Mouse (Mus musculus) embryonic facial prominence, embryonic 12.5 days (tissue): ENCODE measurements around the gene Polr3h. TPM values are rescaled to one million over a fixed set of nuclear protein-coding genes. Genes with fewer than 3 reads are reported as not detected.
A peak's percentile ranks its signal among the peaks of the same experiment; 100 is the strongest.

Experiments used
- ATAC-seq: fragments of 200-750 bp; cut with Nextera tagmentation; 2 replicates; pipeline ENCODE4 v1.8.0; 2017; ENCODE audit not compliant: insufficient number of reproducible peaks, insufficient read depth, low FRiP score, low TSS enrichment
- H3K27ac ChIP-seq: fragments of 300-500 bp; sonication (generic); 2 replicates; pipeline ENCODE4 v1.5.1; 2016; ENCODE audit warnings: mild to moderate bottlenecking
- H3K27me3 ChIP-seq: fragments of 300-500 bp; sonication (generic); 2 replicates; pipeline ENCODE4 v1.6.1; 2016; ENCODE audit warnings: mild to moderate bottlenecking, moderate library complexity
- H3K36me3 ChIP-seq: fragments of 300-500 bp; sonication (generic); 2 replicates; pipeline ENCODE4 v1.6.1; 2016; ENCODE audit warnings: mild to moderate bottlenecking
- H3K4me1 ChIP-seq: fragments of 300-500 bp; sonication (generic); 2 replicates; pipeline ENCODE4 v1.6.1; 2016
- H3K4me2 ChIP-seq: fragments of 300-500 bp; sonication (generic); replicated peaks from 2 replicates; pipeline ENCODE4 v1.6.1; 2016; ENCODE audit warnings: mild to moderate bottlenecking, moderate library complexity
- H3K4me3 ChIP-seq: fragments of 300-500 bp; sonication (generic); 2 replicates; pipeline ENCODE4 v1.5.1; 2016; ENCODE audit warnings: mild to moderate bottlenecking
- H3K9ac ChIP-seq: fragments of 300-500 bp; sonication (generic); 2 replicates; pipeline ENCODE4 v1.6.1; 2016; ENCODE audit warnings: mild to moderate bottlenecking, moderate library complexity
- H3K9me3 ChIP-seq: fragments of 300-500 bp; sonication (generic); 2 replicates; pipeline ENCODE4 v1.6.1; 2016; ENCODE audit warnings: mild to moderate bottlenecking, moderate library complexity
- WGBS: fragments of 180-500 bp; shearing (Covaris S2); methylation state at CpG from one replicate; pipeline ENCODE4 v1.1.7; 2016; 5-methylcytosine and 5-hydroxymethylcytosine counted together
- polyA plus RNA-seq: library from polyadenylated mRNA; unstranded; fragments of >200 nt; fragmentation: Nextera tagmentation; extraction: Ambion mirVana; gene quantifications from 2 replicates; pipeline ENCODE4 v1.2.1, GENCODE M21; 2016

Gene Polr3h
- polyA plus RNA-seq, 1 experiment from 2014 or later, result 59.3 TPM

GRCm38 (mm10) chr15:81949076-81949475 lies 23.0 kb upstream of the Polr3h start:
- Histone ChIP-seq H3K4me2 (no peak overlapping the region), H3K4me1 (no peaks in the 10 kb centered on the region), H3K4me3 (no peak overlapping the region), H3K9me3 (no peaks in the 10 kb centered on the region), H3K9ac (no peak overlapping the region), H3K36me3 (0 out of 2 replicates have a peak, but pooled peaks cover 4% of the 10 kb centered on the region), H3K27me3 (no peaks in the 10 kb centered on the region), H3K27ac (no peak overlapping the region)
- 82% methylated on average over 10 of the region's 10 CpGs for WGBS
- ATAC-seq, result no peak

DNA sequence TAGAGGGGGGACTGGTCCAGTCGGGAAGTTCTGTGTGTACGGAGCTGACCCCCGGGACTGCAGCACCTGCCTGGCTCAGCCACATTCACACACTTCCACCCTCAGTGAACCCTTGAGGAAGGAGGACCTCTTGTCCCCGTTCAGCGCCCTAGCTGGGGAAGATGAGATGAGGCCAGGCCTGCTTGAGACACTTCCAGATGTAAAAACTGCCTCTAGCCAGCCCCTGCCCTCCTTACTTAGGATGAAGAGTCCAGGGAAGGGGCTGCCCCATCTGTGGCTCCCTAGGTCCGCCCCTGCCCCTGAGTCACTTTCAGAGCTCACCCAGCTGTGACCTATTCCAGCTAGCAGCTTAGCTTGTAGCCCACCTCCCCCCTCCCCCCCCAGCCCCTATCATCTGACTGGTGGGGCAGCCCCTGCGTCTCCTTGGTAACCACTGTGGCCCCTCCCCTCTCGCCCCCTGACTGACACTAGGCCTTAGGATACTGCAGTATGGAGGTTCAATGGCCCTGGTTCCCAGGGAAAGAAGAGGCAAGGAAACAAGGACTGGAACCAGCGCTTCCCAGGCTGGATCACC lies 17.2 kb upstream of the Polr3h start:
- Histone ChIP-seq H3K4me2 (no peak overlapping the region), H3K27ac (no peak overlapping the region), H3K9ac (0 out of 2 replicates have a peak overlapping the region, but pooled peaks have one; percentile 10), H3K4me3 (no peak overlapping the region), H3K9me3 (no peaks in the 10 kb centered on the region), H3K4me1 (peaks cover 6% of the 10 kb centered on the region), H3K36me3 (no peaks in the 10 kb centered on the region), H3K27me3 (no peaks in the 10 kb centered on the region)
- 14% methylated on average over 9 of the region's 9 CpGs for WGBS
- no peak for ATAC-seq

DNA sequence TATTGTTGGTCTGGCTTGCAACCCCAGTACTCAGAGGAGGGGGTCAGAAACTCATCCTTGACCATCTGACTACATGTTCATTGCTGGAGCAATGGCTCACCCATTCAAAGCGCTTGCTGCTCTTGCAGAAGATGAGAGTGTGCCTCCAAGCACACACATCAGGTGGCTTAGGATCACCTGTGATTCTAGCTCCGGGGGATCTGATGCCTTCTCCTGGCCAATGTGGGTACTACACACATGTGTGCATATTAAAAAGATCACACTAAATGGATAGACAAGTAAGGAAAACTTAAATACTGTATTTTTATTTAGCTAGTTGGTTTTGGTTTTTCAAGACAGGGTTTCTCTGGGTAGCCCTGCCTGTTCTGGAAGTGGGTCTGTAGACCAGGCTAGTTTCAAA lies 15.0 kb upstream of the Polr3h start:
- ATAC-seq, result no peak
- H3K9ac ChIP-seq, result no peak overlapping the region
- H3K27me3 ChIP-seq, result no peaks in the 10 kb centered on the region
- peaks cover 23% of the 10 kb centered on the region for H3K4me1 ChIP-seq
- no peak overlapping the region for H3K27ac ChIP-seq
- H3K4me2 ChIP-seq, result no peak overlapping the region
- WGBS, result 83% methylated on average over 2 of the region's 2 CpGs
- no peaks in the 10 kb centered on the region for H3K36me3 ChIP-seq
- no peak overlapping the region for H3K4me3 ChIP-seq
- no peaks in the 10 kb centered on the region for H3K9me3 ChIP-seq

- Histone ChIP-seq H3K9ac (no peak overlapping the region), H3K27me3 (no peaks in the 10 kb centered on the region), H3K9me3 (no peaks in the 10 kb centered on the region), H3K4me3 (no peak overlapping the region), H3K4me1 (peaks cover 25% of the 10 kb centered on the region), H3K27ac (no peak overlapping the region), H3K36me3 (no peaks in the 10 kb centered on the region), H3K4me2 (no peak overlapping the region)
- no peak for ATAC-seq
- 89% methylated on average over 5 of the region's 5 CpGs for WGBS
These were observed 14.2 kb upstream of the Polr3h start for GRCm38 (mm10) chr15:81940219-81940618.

- no peak for ATAC-seq
- Histone ChIP-seq H3K36me3 (no peaks in the 10 kb centered on the region), H3K27me3 (no peaks in the 10 kb centered on the region), H3K4me1 (peaks cover 25% of the 10 kb centered on the region), H3K9me3 (no peaks in the 10 kb centered on the region), H3K4me2 (no peak overlapping the region), H3K4me3 (no peak overlapping the region), H3K27ac (no peak overlapping the region), H3K9ac (no peak overlapping the region)
- 85% methylated on average over 4 of the region's 4 CpGs for WGBS
These were observed 13.7 kb upstream of the Polr3h start for GRCm38 (mm10) chr15:81939774-81940173.

- ATAC-seq, result no peak
- peaks cover 25% of the 10 kb centered on the region for H3K4me1 ChIP-seq
- H3K4me2 ChIP-seq, result no peak overlapping the region
- no peak overlapping the region for H3K27ac ChIP-seq
- no peaks in the 10 kb centered on the region for H3K9me3 ChIP-seq
- H3K36me3 ChIP-seq, result no peaks in the 10 kb centered on the region
- no peak overlapping the region for H3K9ac ChIP-seq
- H3K27me3 ChIP-seq, result no peaks in the 10 kb centered on the region
- 88% methylated on average over 10 of the region's 10 CpGs for WGBS
- no peak overlapping the region for H3K4me3 ChIP-seq
These were observed 13.2 kb upstream of the Polr3h start for GRCm38 (mm10) chr15:81939157-81939715.

DNA sequence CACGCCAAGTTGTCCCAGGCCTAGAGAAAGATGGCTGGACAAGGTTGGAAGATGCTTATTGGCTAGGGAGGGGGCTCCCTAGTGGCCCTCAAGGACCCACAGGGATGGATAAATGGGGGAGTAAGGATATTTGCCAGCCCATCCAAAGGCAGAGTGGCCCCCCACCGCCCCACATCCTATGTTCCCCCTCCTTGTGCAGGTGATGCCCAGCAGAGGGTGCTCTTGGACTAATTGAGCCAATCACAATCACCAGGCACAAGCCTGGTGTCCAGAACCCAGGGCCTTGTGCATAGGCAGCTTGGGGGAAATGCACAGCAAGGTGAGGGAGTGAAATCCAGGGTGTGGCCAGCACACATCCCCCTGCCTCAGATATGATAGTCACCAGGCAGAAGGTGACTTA lies 12.2 kb upstream of the Polr3h start:
- 31% methylated on average over 2 of the region's 2 CpGs for WGBS
- 0 out of 2 replicates have a peak overlapping the region, but pooled peaks have one; percentile 78 for H3K4me2 ChIP-seq
- no peak overlapping the region for H3K27ac ChIP-seq

GRCm38 (mm10) chr15:81937098-81937972 lies 11.3 kb upstream of the Polr3h start:
- Histone ChIP-seq H3K4me3 (peak overlapping the region; percentile 49), H3K36me3 (no peaks in the 10 kb centered on the region), H3K9me3 (no peaks in the 10 kb centered on the region), H3K27ac (0 out of 2 replicates have a peak overlapping the region, but pooled peaks have one; percentile 38), H3K9ac (peak overlapping the region; percentile 58), H3K4me2 (peak overlapping the region; percentile 78), H3K4me1 (peaks cover 19% of the 10 kb centered on the region), H3K27me3 (no peaks in the 10 kb centered on the region)
- 8% methylated on average over 19 of the region's 19 CpGs for WGBS
- ATAC-seq, result no peak

More for the DNA sequence above, 12.2 kb upstream of the Polr3h start:
- ATAC-seq, result 0 out of 2 replicates have a peak, but pooled peaks have one; percentile 13
- H3K4me1 ChIP-seq, result peaks cover 22% of the 10 kb centered on the region
- H3K27me3 ChIP-seq, result no peaks in the 10 kb centered on the region
- H3K4me3 ChIP-seq, result no peak overlapping the region
- H3K36me3 ChIP-seq, result no peaks in the 10 kb centered on the region
- no peaks in the 10 kb centered on the region for H3K9me3 ChIP-seq
- H3K9ac ChIP-seq, result no peak overlapping the region

GRCm38 (mm10) chr15:81936679-81937078 lies 10.6 kb upstream of the Polr3h start, which contains the start of gene Csdc2:
TSS of gene Csdc2 (plus strand) at chr15:81936759.
- WGBS, result under 1% methylated on average over 12 of the region's 12 CpGs
- ATAC-seq, result peak; percentile 52; the same call in 1 of the 2 replicates
- Histone ChIP-seq H3K4me1 (peaks cover 19% of the 10 kb centered on the region), H3K9me3 (no peaks in the 10 kb centered on the region), H3K36me3 (no peaks in the 10 kb centered on the region), H3K27ac (0 out of 2 replicates have a peak within 1 kb of the TSS, but pooled peaks have one; percentile 38), H3K4me3 (peak within 1 kb of the TSS; percentile 49), H3K4me2 (peak within 1 kb of the TSS; percentile 78), H3K27me3 (no peaks in the 10 kb centered on the region), H3K9ac (peak within 1 kb of the TSS; percentile 58)

DNA sequence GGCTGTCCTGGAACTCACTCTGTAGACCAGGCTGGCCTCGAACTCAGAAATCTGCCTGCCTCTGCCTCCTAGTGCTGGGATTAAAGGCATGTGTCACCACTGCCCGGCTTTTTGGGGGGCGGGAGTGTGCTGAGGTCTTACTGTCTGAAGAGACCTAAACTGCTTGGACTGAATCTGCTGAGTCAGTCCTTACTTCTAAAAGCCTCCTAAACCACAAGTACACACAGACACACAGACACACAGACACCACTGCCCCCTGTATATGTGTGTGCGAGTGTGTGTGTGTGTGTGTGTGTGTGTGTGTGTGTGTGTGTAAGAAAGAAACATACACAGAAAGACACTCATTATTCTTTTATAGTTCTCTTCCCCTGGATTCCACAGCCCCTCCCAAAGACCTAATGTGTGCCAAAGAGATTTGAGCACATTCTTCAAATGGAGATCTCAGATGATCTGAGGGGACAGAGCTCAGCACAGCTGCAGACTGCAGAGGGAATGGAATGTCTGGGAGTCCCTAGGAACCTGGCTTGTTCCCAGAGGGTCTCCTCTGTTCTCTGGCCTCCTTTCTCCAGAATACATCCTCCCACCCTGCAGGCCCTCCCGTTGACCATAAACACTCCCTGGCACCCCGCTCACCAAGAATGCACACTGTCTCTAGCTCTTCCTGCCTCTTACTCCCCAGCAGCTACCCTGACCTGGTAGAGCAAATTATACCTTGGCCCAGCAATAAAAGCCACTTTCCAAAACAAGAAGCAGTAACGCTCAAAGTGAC lies 10.0 kb upstream of the Polr3h start:
- 0 out of 2 replicates have a peak overlapping the region, but pooled peaks have one; percentile 38 for H3K27ac ChIP-seq
- H3K4me3 ChIP-seq, result peak overlapping the region; percentile 49
- H3K4me2 ChIP-seq, result peak overlapping the region; percentile 78
- no peak for ATAC-seq
- peak overlapping the region; percentile 32; the same call in 1 of the 2 replicates for H3K9ac ChIP-seq
- peaks cover 19% of the 10 kb centered on the region for H3K4me1 ChIP-seq
- H3K9me3 ChIP-seq, result no peaks in the 10 kb centered on the region
- 55% methylated on average over 7 of the region's 7 CpGs for WGBS
- H3K36me3 ChIP-seq, result no peaks in the 10 kb centered on the region
- no peaks in the 10 kb centered on the region for H3K27me3 ChIP-seq

GRCm38 (mm10) chr15:81933986-81934385 lies 7.9 kb upstream of the Polr3h start:
- H3K4me3 ChIP-seq, result no peak overlapping the region
- no peak overlapping the region for H3K4me2 ChIP-seq
- no peak overlapping the region for H3K27ac ChIP-seq
- no peak overlapping the region for H3K9ac ChIP-seq
- WGBS, result 83% methylated on average over 1 of the region's 1 CpGs
- no peaks in the 10 kb centered on the region for H3K27me3 ChIP-seq
- no peaks in the 10 kb centered on the region for H3K36me3 ChIP-seq
- H3K9me3 ChIP-seq, result no peaks in the 10 kb centered on the region
- peaks cover 19% of the 10 kb centered on the region for H3K4me1 ChIP-seq
- ATAC-seq, result no peak
